Mouse (Mus musculus) adrenal gland, adult 18-20 months (tissue): ENCODE measurements around the gene Gm20441. TPM values are rescaled to one million over a fixed set of nuclear protein-coding genes. Genes with fewer than 3 reads are reported as not detected.
"Not testable (repeated sequence)": the region's sequence is repeated elsewhere in the genome, so short reads cannot be mapped to it uniquely, and the experiment has no call there.

ENCODE experiments used
- DNase-seq, 2 experiments: peaks; one replicate each; pipeline ENCODE4 v3.0.0; 2021 to 2022; ENCODE audit warnings: low spot score in 2 of 2
- total RNA-seq, 2 experiments: library from RNA; stranded (reverse); gene quantifications; 1 replicate in 1 of 2; 2 replicates in 1 of 2; pipeline ENCODE4 v1.2.3; 2021

Gm20441 gene
- total RNA-seq, 2 experiments from 2014 or later = not detected

- no peak for DNase-seq
Measured at GRCm38 (mm10) chr10:75785442-75785841, 4.7 kb upstream of the Gm20441 start.

GRCm38 (mm10) chr10:75779206-75780174 is 1.3 kb downstream of the Gm20441 start:
- DNase-seq = no peak

- no peak for DNase-seq
Measured at GRCm38 (mm10) chr10:75777885-75778284, 2.9 kb downstream of the Gm20441 start.

- no peak for DNase-seq
Measured at GRCm38 (mm10) chr10:75776562-75776961, 4.2 kb downstream of the Gm20441 start.

- no peak for DNase-seq
Measured at GRCm38 (mm10) chr10:75774587-75774986, 6.2 kb downstream of the Gm20441 start.

- DNase-seq = no peak
Measured at GRCm38 (mm10) chr10:75774102-75774501, 6.7 kb downstream of the Gm20441 start.

- peak; percentile 74 to 79 for DNase-seq
Measured at GRCm38 (mm10) chr10:75772795-75773664, 7.7 kb downstream of the Gm20441 start, which contains the start of gene Ddt. Gene Ddt, minus strand, starts transcription at chr10:75773414.

- not testable (repeated sequence) for DNase-seq
Measured at GRCm38 (mm10) chr10:75767756-75768155, 13.0 kb downstream of the Gm20441 start.

- no peak for DNase-seq
Measured at GRCm38 (mm10) chr10:75766856-75767255, 13.9 kb downstream of the Gm20441 start.

GRCm38 (mm10) chr10:75764519-75765473 is 16.0 kb downstream of the Gm20441 start:
- peak; percentile 65 to 67 for DNase-seq

- DNase-seq = peak; percentile 92
Measured at GRCm38 (mm10) chr10:75763682-75764518, 16.9 kb downstream of the Gm20441 start, which contains the start of gene Cabin1. Gene Cabin1, minus strand, starts transcription at chr10:75764341.

- DNase-seq = no peak
Measured at GRCm38 (mm10) chr10:75762413-75762812, 18.3 kb downstream of the Gm20441 start.

GRCm38 (mm10) chr10:75760311-75760710 is 20.4 kb downstream of the Gm20441 start:
- no peak for DNase-seq

GRCm38 (mm10) chr10:75756719-75757118 is 24.0 kb downstream of the Gm20441 start:
- no peak for DNase-seq

GRCm38 (mm10) chr10:75744017-75744416 is 36.7 kb downstream of the Gm20441 start:
- DNase-seq = peak; percentile 70 to 79

- DNase-seq = no peak
Measured at GRCm38 (mm10) chr10:75743369-75743768, 37.4 kb downstream of the Gm20441 start.

GRCm38 (mm10) chr10:75740866-75741265 is 39.9 kb downstream of the Gm20441 start:
- DNase-seq = no peak

- DNase-seq = no peak
Measured at GRCm38 (mm10) chr10:75725449-75725848, 55.3 kb downstream of the Gm20441 start.
